Mouse (Mus musculus): ENCODE results near the gene Sipa1l3.

The Sipa1l3 gene

DNA sequence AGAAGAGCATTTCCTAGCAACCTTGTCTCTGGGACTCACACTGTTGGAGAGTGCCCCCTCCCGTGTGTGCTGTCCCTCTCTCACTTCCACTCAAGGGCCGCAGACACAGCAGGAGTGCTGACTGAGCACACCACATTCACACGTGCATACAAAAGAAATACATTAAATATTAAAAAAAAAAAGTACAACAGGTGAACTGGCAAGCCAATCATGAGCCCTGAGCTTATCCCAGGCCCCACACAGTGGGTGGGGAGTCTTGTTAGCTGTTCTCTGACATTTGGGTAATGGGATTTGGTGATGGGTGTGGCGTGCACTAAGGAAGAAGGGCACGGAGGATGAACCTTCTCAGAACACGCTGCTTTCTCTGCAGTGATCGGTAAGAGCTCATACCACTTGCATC, 215.8 kb downstream of the Sipa1l3 start:
- no peak for DNase-seq

DNA sequence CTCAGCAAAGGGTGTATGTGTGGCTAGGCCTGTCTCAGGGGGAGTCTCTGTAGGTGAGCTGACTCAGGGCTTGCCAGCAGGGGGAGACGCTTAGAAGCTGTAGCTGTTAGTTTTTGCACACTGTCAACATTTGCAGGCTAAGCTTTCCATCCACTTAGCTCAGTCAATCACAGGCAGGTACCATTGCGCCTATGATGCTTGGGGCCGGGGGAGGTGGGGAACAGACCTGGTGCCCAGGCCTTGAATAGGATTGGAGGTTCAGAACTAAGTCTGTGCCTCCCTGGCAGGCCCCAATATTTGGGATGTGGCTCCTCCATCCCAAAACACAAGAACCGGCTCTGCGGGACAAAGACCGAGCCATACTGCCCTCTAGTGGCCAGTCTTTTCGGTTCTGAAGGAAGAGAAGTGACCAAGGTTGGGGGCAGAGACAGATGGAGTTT, 217.3 kb downstream of the Sipa1l3 start:
- peak in 1 of 2 experiments; percentile 80 for DNase-seq

DNA sequence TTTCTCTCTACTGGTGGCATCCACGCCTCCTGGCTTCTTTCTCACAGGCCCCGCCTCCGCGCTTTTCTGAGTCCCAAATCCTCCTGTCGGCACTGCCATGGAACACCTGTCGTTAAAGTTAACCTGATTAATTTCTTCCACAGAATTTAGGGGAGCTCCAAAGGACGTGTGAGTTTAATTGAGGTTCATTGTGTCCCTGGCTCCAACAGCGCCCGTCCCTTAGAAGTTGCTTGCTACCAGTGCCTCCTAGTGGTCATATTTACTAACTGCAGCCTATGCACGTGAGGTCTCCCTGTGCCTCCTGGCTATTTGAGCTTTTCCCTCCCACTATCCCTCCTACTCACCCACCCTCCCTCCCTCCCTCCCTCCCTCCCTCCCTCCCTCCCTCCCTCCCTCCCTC, 221.4 kb downstream of the Sipa1l3 start:
- peak; percentile 65 to 79 for DNase-seq

DNA sequence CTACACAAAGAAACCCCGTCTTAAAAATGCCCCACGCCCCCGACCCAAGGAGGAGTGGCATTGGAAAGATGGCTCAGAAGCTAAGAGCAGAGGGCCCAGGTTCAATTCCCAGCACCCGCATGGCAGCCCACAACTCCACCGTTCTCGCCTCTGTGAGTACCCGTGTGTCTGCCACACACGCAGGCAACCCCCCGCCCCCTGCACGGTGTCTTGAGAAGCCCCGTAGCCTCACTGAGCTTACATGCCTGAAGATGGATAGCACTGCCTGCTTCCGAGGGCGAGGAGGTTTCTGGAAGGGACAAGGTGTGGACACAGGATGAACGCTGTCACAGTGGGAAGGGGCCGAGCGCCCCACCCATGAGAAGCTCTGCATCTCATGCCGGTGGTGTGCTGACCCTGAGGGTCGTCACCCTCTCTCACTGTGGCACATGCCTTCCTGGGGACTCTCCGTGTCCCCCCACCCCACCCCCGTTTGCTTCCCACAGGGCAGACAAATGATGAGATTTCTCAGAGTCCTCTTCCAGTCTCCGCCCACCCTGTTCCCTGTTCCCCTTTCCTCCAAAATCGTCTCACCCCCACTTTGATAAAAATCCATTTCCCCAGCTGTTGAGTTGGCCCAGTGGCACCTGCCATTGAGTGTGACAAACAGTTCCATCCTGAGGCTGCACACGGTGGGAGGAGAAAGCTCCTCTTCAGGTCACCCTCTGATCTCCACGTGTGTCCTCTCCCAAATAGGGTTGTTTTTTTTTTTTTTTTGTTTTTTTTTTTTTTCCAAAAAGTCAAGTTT, 222.4 kb downstream of the Sipa1l3 start:
- DNase-seq: no peak

DNA sequence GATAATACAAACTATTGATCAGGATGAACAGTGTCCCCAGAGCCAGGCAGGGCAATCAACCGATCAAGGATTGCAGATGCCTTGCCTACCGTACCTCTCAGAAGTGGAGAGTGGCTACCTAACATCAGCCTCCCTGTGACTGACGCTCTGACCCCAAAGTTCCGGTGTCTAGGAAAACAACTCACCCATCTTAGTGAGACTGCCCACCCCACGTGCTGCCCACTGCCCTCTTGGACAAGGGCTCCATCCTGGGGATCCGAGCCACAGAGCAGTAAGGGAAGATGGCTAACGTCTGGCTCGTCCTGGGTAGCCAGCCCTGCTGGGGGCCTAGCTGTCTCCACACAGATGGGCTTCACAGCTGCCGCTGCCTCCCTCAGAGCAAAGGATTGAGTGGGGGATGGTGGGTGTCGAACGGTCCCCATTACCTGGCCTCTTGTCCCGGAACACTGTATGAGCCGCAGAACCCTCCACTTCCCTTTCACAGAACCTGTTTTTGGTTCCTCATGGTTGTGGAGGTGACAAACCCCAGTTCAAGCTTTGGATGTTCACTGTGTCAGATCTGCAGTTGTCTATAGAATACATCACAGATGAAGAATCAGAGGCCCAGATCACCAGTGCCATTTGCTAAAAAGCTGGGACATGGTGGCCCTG, 224.2 kb downstream of the Sipa1l3 start:
- no peak for DNase-seq

DNA sequence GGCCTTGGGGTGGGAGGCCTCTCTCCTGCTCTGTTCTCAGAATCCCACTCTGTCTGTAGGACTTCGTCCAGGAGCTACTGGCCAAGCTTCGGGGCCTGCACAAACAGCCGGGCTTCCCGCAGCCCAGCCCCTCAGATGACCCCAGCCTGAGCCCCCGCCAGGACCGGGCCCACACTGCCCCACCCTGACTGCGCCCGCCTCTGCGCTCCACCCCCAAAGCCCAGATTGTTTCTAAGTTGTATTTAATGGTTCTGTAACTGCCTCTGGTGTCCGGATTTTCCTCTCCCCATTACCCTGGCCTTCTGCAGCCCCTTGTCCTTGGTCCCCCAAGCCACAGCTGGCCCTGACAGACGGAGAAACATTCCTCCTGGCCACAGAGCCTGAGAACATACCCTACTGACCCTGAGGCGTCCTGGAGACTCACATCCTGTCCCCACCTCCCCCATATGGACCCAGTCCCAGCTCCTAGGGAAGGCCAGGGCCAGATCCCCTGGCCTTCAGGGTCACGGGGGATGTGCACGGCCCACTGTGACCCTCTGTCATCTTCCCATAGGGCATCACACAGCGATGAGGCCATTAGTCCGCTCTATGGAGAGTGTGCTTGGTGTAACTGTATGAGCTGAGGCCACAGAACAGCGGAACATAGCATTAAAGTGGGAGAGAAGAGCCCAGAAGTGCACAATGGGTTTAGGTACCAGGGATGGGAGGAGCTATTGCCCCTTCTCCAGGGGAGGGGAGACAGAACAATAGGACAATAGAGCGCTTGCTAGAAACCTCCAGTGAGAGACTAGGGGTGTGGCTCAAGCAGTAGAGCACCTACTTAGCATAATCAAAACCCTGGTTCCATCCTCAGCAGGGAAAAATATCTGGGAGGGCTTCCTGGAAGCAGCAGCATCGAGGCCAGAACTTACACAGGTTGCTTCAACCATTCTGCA, 225.0 kb downstream of the Sipa1l3 start:
- DNase-seq: peak; percentile 73 to 91

DNA sequence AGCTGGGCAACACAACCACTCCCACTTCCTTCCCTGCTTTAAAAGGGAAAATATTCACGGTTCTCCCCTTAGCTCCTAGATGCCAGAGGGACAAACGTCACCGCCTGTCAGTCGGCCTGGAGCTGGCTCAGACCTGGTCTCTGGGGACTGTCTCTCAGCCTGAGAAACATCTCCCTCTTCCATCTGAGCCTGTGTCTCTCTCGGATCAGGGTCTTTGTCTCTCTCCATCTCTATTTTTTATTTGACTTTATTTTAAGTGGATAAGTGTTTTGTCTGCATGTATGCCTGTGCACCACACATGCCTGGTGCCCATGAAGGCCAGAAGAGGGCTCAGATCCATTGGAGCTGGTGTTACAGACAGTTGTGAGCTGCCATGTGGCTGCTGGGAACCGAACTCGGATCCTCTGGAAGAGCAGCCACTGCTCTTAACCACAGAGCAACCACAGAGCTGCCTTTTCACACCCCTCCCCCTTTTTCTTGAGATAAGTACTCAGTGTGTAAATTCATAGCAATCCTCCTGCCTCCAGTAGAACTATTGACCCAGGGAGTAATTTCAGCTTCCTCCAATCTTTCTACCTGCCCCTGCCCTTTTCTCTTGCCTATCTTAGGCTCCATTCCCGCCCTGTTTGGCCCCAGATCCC, 225.9 kb downstream of the Sipa1l3 start:
- DNase-seq: peak in 1 of 2 experiments; percentile 54

DNA sequence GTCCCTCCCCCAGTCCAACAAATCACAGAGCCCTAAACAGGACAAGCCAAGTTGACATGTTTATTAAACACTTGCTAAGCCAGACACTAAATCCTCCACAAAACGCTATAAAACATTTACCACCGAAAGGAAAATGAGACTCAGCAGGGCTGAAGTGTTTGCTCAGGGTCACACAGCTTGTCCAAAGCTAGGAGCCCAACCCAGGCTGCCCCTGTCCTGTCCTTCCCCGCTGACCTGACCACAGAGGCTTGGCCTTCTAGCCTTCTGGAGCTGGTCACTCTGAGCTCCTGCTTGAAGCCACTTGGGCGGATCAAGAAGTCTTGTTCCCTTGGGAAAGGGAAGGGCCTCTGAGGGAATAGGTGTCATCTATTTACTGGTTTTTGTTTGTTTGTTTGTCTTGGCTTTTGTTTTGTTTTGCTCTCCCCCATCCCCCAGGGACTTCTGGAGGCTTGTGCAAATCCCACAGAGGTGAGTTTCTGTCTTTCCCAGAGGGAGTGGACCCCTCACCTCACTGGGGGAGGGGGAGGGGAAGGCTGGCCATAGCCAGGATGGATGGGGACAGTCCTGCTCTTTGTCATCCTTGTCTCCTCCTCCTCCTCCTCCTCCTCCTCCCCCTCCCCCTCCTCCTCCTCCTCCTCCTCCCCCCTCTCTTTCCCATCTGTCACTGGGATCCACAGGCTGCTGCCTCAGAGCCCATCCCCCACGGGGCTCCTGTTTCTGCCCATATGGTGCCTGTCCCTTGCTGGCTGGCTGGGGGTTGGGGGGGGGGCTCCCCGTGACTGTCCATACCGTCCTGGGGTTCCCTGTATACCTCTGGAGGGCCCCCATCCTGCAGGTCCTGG, 226.6 kb downstream of the Sipa1l3 start:
- DNase-seq: peak; percentile 34 to 62

DNA sequence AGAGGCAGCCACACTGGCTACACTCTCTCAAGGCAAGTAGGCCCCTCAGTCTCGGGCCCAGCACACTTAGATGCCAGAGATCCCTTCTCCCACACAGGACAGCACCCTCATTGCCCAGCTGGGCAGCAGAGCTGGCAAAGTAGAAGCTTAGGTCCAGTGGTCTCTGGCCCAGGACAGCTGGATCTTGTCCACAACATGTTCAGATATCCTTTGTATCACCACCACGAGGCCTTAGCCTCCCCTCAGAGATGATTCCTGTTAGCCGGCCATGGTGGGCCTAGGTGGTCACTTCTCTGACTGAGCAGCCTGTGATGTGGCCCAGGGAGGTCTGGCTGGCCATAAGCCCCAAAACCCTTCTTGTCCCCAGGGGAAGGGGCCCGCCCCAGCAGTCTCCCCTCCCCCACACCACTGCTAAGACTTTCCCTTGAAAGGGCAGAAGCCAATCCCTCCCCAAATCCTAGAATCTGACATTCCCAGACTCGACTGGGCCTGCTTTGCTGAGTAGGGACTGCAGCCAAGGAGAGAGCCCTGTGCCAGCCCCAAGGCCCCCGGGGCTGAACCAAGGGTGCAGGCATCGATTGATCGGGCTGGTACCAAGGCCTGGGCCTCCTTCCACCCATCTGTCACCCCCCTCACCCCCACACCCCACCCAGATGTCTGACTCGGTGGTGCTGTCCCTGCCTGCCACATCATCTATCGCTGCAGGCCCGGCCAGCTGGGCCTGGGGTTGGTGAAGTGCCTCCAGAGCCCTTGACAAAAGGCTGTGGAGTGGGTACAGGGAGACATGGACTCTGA, 227.6 kb downstream of the Sipa1l3 start:
- peak; percentile 38 to 68 for DNase-seq

DNA sequence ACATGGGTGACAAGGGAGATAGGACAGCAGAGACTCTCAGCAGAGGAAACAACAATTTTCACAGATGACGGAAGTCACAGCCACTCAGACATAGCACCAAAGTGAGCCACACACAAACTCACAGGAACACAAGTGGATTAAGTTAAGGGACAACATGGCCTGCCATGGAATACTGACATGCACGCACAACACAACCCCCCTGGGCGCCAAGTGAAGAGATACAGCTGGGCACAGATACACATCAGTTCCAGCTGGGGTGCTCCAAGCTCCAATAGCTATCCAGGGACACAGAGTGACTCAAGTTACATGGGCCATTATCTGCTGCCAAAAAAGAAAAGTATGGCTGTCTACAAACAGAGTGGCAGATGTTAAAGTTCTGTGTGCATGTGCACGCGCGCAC, 228.6 kb downstream of the Sipa1l3 start:
- peak; percentile 78 to 93 for DNase-seq

DNA sequence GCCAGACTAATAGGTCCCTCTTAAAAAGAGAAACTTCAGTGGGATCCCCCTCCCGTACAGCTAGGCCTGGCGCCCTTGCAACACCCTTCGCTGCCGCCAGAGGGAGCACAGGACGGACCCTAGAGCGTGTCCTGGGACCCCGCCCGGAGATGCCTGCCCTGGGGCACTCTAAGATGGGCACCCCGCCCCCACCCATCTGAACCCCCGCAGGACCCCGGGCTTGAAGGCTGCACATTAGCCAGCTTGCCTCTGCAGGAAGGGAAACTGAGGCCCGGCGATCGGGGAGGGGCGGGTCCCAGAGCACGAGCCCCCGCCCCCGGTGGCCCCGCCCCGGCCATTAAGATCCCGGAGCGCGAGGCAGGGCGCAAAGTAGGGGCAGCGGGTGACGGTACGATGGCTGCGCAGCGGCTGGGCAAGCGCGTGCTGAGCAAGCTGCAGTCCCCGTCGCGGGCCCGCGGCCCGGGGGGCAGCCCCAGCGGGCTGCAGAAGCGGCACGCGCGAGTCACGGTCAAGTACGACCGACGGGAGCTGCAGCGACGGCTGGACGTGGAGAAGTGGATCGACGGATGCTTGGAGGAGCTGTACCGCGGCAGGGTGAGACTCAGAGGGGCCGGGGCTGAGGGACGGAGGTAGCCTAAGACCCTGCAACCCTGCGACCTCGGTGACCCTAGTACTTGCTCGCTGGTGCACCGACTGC, 229.4 kb downstream of the Sipa1l3 start, which contains the start of gene Ppp1r14a:
Gene Ppp1r14a, plus strand, starts transcription at position 367 of the 697 bp plus-strand sequence.
- peak; percentile 86 to 89 for DNase-seq

DNA sequence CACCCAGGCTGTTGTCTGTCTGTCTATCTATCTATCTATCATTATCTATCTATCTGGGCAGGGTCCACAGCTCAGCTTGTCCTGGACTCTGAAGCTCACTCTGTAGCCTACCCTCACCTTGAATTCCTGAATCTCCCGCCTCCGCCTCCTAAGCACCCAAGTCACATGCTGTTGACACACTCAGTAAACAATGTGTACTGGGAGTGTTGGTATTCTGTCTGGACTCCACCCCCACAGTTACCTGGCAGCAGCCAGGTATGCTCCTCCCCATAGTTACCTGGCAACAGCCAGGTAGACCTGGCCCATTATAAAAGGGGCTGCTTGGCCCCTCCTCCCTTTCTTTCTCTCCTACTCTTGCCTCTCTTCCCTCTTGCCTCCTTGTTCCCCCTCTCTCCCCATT, 230.4 kb downstream of the Sipa1l3 start:
- peak in 1 of 2 experiments; percentile 59 for DNase-seq

DNA sequence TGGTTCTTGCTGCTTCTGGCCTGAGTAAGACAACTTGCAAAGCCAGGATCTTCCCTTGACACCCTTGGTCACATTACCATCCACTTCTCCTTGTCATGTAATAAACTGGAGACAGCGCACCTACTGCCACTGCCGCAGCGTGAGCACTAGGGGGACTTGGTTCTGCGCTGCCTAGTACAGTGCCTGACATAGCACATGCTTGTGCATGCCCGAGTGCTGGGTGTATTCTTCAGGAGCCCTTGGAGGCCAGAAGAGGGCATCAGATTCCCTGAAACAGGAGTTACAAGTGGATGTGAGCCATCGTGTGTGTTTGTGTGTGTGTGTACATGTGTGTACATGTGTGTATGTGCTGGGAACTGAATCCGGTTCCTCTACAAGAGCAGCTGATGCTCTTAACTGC, 231.0 kb downstream of the Sipa1l3 start:
- DNase-seq: no peak

DNA sequence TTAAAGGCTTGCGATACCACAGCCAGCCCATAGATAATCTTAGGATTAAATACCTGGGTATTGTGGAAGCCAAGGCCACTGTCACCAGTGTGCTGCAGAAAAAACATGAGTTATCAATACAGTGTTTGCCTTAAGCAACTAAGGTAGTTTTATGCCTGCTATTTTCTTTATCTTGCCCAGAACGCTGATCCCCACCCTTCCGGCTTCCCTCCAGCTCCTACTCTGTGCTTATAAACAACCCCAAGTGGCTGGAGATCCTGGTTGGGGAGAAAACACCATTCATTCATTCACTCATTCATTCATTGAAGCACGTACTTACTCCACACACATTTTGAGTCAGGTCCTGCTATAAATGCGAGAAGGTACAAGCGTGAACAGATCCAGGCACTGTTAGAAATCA, 233.9 kb downstream of the Sipa1l3 start:
- DNase-seq: no peak

DNA sequence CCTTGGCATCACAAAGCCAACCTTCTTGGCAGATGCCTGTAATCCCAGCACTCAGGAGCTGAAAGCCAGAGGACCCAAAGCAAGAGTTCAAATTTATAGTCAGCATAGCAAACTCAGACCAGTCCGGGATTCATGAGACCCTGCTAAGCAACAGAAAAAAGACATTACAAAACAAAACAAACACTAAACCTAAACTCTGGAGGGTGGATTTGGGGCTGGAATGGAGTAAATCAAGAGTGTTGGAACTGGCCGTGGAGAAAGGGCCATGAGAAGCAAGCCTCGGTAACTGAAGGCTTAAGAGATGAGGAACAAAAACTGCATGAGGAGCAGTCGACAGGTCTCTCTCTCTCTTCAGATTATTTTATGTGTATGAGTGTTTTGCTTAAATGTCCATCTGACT, 234.6 kb downstream of the Sipa1l3 start:
- DNase-seq: no peak

DNA sequence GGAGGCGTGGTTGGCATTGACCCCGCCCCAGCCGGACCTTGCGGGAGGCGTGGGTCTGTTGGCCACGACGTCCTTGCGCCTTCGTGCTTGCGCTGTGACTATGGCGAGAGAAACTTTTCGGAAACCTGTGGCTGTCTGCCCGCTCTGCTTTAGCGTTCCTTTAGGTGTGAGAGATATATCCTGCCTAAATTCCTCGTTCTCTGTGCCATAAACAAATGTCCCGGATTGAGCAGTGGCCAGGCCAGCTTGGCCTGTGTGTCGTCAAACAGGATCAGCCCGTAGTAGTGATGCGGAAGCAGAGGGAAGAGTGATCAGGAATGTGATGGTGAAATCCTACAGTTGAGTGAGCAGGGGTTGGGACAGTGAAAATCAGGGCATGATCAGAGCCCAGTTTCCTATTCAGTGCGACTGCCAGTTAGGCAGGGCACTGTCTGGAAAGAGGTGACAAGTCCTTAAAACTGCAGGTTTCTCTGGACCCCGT, 236.3 kb downstream of the Sipa1l3 start:
- no peak for DNase-seq

DNA sequence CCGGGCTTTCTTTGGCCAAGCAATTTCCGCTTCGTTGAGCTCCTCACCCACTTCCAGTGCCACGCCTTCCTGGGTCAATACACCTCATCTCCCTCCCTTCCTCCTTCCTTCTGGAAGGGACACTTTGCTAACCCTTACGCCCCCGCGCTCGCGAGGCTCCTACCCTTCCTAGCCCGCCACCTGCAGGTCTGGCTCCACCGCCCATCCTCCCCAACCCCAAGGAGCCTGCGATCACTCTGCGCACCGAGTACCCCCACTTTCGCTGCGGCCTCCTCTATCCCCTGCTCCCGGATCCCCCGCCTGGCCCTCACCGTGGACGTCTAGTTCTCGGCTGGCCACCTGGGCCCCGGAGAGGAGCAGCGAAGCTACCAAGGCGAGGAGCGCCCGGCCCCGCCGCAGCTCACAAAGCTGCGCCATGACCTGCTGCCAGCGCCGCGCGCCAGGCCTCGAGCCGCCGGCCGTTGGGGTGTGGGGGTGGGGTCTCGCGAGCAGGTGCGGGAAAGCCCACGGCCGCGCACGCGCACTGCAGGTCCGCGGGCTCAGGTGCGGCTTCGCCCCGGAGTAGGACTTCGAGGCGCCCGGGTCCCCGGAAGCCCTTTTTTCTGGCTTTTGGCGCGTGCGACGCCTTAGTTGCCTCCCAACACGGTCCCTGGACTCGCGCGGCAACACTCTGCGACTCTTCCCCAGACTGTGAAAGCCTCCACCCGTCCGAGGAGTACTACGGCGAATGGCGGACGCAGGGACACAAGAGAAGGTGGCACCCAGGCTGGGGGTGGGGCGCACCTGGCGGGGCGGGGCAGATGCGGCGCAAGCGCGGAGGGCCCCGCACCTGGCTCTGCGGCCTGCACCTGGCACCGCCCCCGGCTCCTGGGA, 237.0 kb downstream of the Sipa1l3 start, which contains the start of gene Spint2:
Gene Spint2, minus strand, starts transcription at position 712 of the 873 bp plus-strand sequence.
- peak; percentile 89 to 93 for DNase-seq

DNA sequence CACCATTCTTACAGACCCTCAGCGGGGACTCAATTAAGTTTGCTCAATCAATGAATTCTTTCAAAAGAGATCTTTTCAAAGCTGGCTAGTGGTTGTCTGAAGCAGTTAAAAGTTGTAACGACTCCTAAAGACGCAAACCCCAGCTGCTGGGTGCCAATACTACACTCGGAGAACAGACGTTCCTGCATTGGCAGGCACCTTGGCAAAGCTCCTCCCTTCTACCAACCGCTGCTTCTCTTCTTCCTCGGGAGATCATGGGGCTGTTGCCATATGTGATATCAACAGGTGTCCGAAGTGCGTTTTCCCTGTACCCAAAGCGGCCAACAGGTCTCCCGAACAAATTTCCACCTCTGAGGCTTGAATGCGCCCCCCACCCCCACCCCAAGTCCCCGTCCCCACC, 237.6 kb downstream of the Sipa1l3 start:
- no peak for DNase-seq

DNA sequence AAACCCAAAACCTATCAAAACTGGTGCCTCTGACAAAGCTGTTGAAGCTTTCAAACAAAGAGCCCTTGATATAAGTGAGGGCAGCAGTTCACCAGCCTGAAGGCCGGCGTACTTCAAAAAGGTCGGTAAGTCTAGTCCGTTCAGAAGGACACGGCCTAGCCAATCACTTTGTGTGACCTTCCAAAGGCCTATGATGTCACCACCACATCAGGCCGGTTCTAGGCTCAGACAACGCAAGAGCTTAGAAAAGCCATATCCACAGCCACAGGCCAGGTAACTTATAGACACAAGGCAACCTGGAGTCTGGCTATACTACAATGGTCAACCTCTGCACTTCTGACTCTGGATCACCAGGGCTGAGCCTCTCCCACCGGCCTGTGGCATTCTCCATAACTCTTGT, 238.5 kb downstream of the Sipa1l3 start:
- DNase-seq: no peak
